Mouse (Mus musculus) midbrain, embryonic 11.5 days (tissue): ENCODE data around the gene 9030025P20Rik. TPM values are rescaled to one million over a fixed set of nuclear protein-coding genes. Genes with fewer than 3 reads are reported as not detected.
"Not testable (repeated sequence)": the region's sequence is repeated elsewhere in the genome, so short reads cannot be mapped to it uniquely, and the experiment has no call there.

Experiments used
- ATAC-seq: fragments of 200-750 bp; cut with Nextera tagmentation; 2 replicates; pipeline ENCODE4 v1.8.0; 2017; ENCODE audit warnings: moderate TSS enrichment, moderate library complexity; ENCODE audit not compliant: low FRiP score
- DNase-seq: peaks from one replicate; pipeline ENCODE4 v3.0.0; 2015; ENCODE audit warnings: low spot score; ENCODE audit errors: missing footprints
- H3K27ac ChIP-seq: fragments of 300-500 bp; sonication (generic); 2 replicates; pipeline ENCODE4 v1.5.1; 2014; ENCODE audit warnings: low read depth, low read length
- H3K27me3 ChIP-seq: fragments of 300-500 bp; sonication (generic); 2 replicates; pipeline ENCODE4 v1.6.1; 2014; ENCODE audit warnings: mild to moderate bottlenecking, low read length, moderate library complexity, mixed read lengths; ENCODE audit not compliant: control insufficient read depth, insufficient read depth
- H3K36me3 ChIP-seq: fragments of 300-500 bp; sonication (generic); 2 replicates; pipeline ENCODE4 v1.6.1; 2014; ENCODE audit warnings: mild to moderate bottlenecking, low read length, moderate library complexity, mixed read lengths; ENCODE audit not compliant: control insufficient read depth, insufficient read depth
- H3K4me1 ChIP-seq: fragments of 300-500 bp; sonication (generic); 2 replicates; pipeline ENCODE4 v1.6.1; 2014; ENCODE audit warnings: low read length; ENCODE audit not compliant: control insufficient read depth, insufficient read depth
- H3K4me2 ChIP-seq: fragments of 300-500 bp; sonication (generic); 2 replicates; pipeline ENCODE4 v1.6.1; 2014; ENCODE audit warnings: mild to moderate bottlenecking, moderate library complexity
- H3K4me3 ChIP-seq: fragments of 300-500 bp; sonication (generic); 2 replicates; pipeline ENCODE4 v1.5.1; 2014; ENCODE audit warnings: low read depth, low read length
- H3K9ac ChIP-seq: fragments of 300-500 bp; sonication (generic); 2 replicates; pipeline ENCODE4 v1.6.1; 2014; ENCODE audit warnings: low read length
- H3K9me3 ChIP-seq: fragments of 300-500 bp; sonication (generic); 2 replicates; pipeline ENCODE4 v1.6.1; 2016; ENCODE audit warnings: low read length; ENCODE audit not compliant: control insufficient read depth
- WGBS: fragments of 180-500 bp; shearing (Covaris S2); extraction: QIAGEN DNeasy Blood & Tissue Kit; methylation state at CpG from one replicate; pipeline ENCODE4 v1.1.7; 2014; 5-methylcytosine and 5-hydroxymethylcytosine counted together
- polyA plus RNA-seq: library from polyadenylated mRNA; unstranded; fragments of >200 nt; fragmentation: Nextera tagmentation; extraction: Ambion mirVana; gene quantifications from 2 replicates; pipeline ENCODE4 v1.2.1, GENCODE M21; 2014

9030025P20Rik gene
- polyA plus RNA-seq, 1 experiment from 2014 or later, result 10.1 TPM

- H3K9ac ChIP-seq, H3K36me3 ChIP-seq, H3K4me2 ChIP-seq, H3K27me3 ChIP-seq, H3K4me1 ChIP-seq, H3K9me3 ChIP-seq, H3K27ac ChIP-seq, H3K4me3 ChIP-seq, ATAC-seq, DNase-seq: not testable (repeated sequence)
- WGBS, result no CpG with 5 or more reads among the region's 6 CpGs
These were observed 9.8 kb upstream of the 9030025P20Rik start for GRCm38 (mm10) chr17:14968373-14968913.

- not testable (repeated sequence) for H3K27ac ChIP-seq, H3K36me3 ChIP-seq, H3K4me2 ChIP-seq, H3K4me3 ChIP-seq, DNase-seq, H3K4me1 ChIP-seq, H3K9me3 ChIP-seq, H3K27me3 ChIP-seq, H3K9ac ChIP-seq
- WGBS, result 5% methylated on average over 4 of the region's 7 CpGs
- ATAC-seq, result peak; percentile 19; the same call in 1 of the 2 replicates
These were observed 428 bp upstream of the 9030025P20Rik start for GRCm38 (mm10) chr17:14977718-14978361.

- H3K4me2 ChIP-seq, ATAC-seq, DNase-seq, H3K27ac ChIP-seq, H3K9me3 ChIP-seq, H3K4me1 ChIP-seq, H3K27me3 ChIP-seq, H3K9ac ChIP-seq, H3K4me3 ChIP-seq, H3K36me3 ChIP-seq: not testable (repeated sequence)
- 79% methylated on average over 4 of the region's 5 CpGs for WGBS
These were observed 11.9 kb downstream of the 9030025P20Rik start for GRCm38 (mm10) chr17:14990116-14990702.

- not testable (repeated sequence) for H3K4me1 ChIP-seq, H3K27ac ChIP-seq, H3K36me3 ChIP-seq, H3K27me3 ChIP-seq, H3K4me3 ChIP-seq, H3K9ac ChIP-seq, DNase-seq, H3K9me3 ChIP-seq, H3K4me2 ChIP-seq
- peak; percentile 86 for ATAC-seq
- WGBS, result no CpG with 5 or more reads among the region's 98 CpGs
These were observed 14.4 kb downstream of the 9030025P20Rik start for GRCm38 (mm10) chr17:14992522-14993138.

DNA sequence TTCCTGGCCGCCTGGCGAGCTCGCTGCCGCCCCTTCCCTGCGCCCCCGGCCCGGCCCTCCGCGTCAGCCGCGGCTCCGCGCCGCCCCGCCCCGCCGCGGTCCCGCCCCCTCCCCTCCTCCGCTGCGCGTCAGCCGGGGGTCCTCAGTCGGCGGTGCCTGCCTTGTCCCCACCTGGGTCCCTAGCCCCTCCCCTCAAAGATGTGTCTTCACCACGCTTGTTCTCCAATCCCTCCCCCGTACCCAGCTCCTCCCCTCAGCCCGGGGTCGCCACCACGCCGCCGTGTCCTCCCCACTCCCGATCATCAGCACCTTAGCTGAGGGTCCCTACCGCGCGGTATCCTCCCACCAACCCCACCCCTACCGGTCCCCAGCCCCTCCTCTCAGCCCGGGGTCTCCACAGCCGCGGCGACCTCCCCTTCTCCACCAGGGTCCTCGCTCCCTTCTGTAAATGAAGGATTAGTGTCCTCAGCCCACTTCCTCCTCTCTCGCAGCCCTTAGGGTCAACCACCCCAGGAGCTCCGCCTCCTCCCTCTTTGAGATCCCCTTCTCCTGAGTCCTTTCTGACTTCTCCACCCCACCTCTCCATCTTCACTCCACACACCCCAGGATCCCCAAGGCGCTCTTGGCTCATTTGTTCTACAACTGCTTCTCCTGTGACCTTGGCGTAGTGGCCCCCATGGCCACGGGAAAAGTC is 15.0 kb downstream of the 9030025P20Rik start:
- WGBS, result no CpG with 5 or more reads among the region's 47 CpGs

DNA sequence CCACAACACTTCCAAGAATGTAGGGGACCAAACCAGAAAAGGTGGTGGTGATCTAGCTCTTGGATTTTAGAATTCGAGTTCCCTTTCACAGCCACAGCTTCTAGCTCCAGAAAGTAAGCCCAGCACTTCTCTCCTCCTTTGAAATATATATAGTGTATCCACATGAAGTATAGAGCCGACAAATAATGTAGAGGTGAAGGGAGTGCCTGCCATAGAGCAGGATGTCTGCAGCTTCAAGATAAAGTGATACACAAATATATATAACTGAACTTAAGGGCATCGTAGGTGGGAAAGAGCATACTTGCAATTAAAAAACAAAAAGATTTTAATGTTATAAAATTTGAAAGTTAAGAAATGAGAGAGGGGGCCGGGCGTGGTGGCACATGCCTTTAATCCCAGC is 15.9 kb downstream of the 9030025P20Rik start:
- not testable (repeated sequence) for ATAC-seq, H3K36me3 ChIP-seq
- no CpG with 5 or more reads among the region's 5 CpGs for WGBS

More for the DNA sequence above, 15.0 kb downstream of the 9030025P20Rik start:
- H3K4me3 ChIP-seq, H3K9me3 ChIP-seq, H3K27ac ChIP-seq, H3K36me3 ChIP-seq, DNase-seq, H3K27me3 ChIP-seq, H3K9ac ChIP-seq, H3K4me2 ChIP-seq, H3K4me1 ChIP-seq: not testable (repeated sequence)
- ATAC-seq, result peak; percentile 92

GRCm38 (mm10) chr17:15000047-15000446 is 21.8 kb downstream of the 9030025P20Rik start:
- not testable (repeated sequence) for H3K9ac ChIP-seq, H3K27me3 ChIP-seq, H3K4me1 ChIP-seq, H3K4me2 ChIP-seq, H3K27ac ChIP-seq, H3K4me3 ChIP-seq, DNase-seq, H3K36me3 ChIP-seq, H3K9me3 ChIP-seq, ATAC-seq
- no CpG with 5 or more reads among the region's 4 CpGs for WGBS

More for the DNA sequence above, 15.9 kb downstream of the 9030025P20Rik start:
- H3K9ac ChIP-seq, DNase-seq, H3K27ac ChIP-seq, H3K9me3 ChIP-seq, H3K4me3 ChIP-seq, H3K4me1 ChIP-seq, H3K27me3 ChIP-seq, H3K4me2 ChIP-seq: not testable (repeated sequence)

DNA sequence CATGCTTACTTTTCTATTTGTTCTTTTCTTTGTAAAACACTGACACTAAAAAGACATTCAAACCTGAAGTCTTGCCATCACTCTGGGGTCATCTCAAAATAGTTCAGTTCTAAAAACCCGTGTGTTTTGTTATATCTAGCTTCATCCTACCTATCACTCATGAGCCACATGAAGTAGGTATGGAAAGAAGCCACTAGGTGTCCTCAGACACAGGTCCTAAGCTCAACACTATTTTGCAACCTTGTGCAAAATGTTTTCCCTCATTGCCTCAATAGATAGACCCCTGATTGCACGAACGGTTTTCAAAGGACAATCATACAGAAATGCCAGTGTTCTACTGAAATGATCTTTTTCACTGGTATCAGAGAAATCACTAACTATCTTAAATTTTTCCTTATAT is 30.8 kb downstream of the 9030025P20Rik start:
- not testable (repeated sequence) for ATAC-seq

More for the DNA sequence above, 30.8 kb downstream of the 9030025P20Rik start:
- not testable (repeated sequence) for H3K4me2 ChIP-seq, H3K9me3 ChIP-seq, H3K9ac ChIP-seq, H3K36me3 ChIP-seq, H3K27ac ChIP-seq, H3K27me3 ChIP-seq, H3K4me1 ChIP-seq, DNase-seq, H3K4me3 ChIP-seq
- no CpG with 5 or more reads among the region's 3 CpGs for WGBS
